Mouse (Mus musculus) hindbrain, embryonic 11.5 days (tissue): ENCODE data around the gene Psmb8. TPM values are rescaled to one million over a fixed set of nuclear protein-coding genes. Genes with fewer than 3 reads are reported as not detected.

Experiments
- ATAC-seq: fragments of 200-750 bp; cut with Nextera tagmentation; 2 replicates; pipeline ENCODE4 v1.8.0; 2017; ENCODE audit warnings: mild to moderate bottlenecking, moderate TSS enrichment, moderate library complexity; ENCODE audit not compliant: low FRiP score
- DNase-seq: peaks from one replicate; pipeline ENCODE4 v3.0.0-alpha.2; 2015; ENCODE audit warnings: low spot score
- H3K27ac ChIP-seq: fragments of 300-500 bp; sonication (generic); 2 replicates; pipeline ENCODE4 v1.5.1; 2014; ENCODE audit warnings: mild to moderate bottlenecking, low read depth, low read length
- H3K27me3 ChIP-seq: fragments of 300-500 bp; sonication (generic); 2 replicates; pipeline ENCODE4 v1.6.1; 2014; ENCODE audit warnings: mild to moderate bottlenecking, low read length, moderate library complexity, mixed read lengths; ENCODE audit not compliant: control insufficient read depth, insufficient read depth
- H3K36me3 ChIP-seq: fragments of 300-500 bp; sonication (generic); 2 replicates; pipeline ENCODE4 v1.6.1; 2014; ENCODE audit warnings: mild to moderate bottlenecking, low read length, moderate library complexity, mixed read lengths; ENCODE audit not compliant: control insufficient read depth, insufficient read depth
- H3K4me1 ChIP-seq: fragments of 300-500 bp; sonication (generic); replicated peaks from 2 replicates; pipeline ENCODE4 v1.6.1; 2014; ENCODE audit warnings: low read length, mixed read lengths; ENCODE audit not compliant: control insufficient read depth, insufficient read depth
- H3K4me2 ChIP-seq: fragments of 300-500 bp; sonication (generic); replicated peaks from 2 replicates; pipeline ENCODE4 v1.6.1; 2014; ENCODE audit warnings: mild to moderate bottlenecking, low read depth, low read length
- H3K4me3 ChIP-seq: fragments of 300-500 bp; sonication (generic); 2 replicates; pipeline ENCODE4 v1.5.1; 2014; ENCODE audit warnings: low read depth, low read length
- H3K9ac ChIP-seq: fragments of 300-500 bp; sonication (generic); 2 replicates; pipeline ENCODE4 v1.6.1; 2014; ENCODE audit warnings: low read depth, low read length
- H3K9me3 ChIP-seq: fragments of 300-500 bp; sonication (generic); 2 replicates; pipeline ENCODE4 v1.6.1; 2016; ENCODE audit warnings: low read length; ENCODE audit not compliant: control insufficient read depth
- WGBS: fragments of 180-500 bp; shearing (Covaris S2); extraction: QIAGEN DNeasy Blood & Tissue Kit; methylation state at CpG from one replicate; pipeline ENCODE4 v1.1.7; 2014; 5-methylcytosine and 5-hydroxymethylcytosine counted together
- polyA plus RNA-seq: library from polyadenylated mRNA; unstranded; fragments of >200 nt; fragmentation: Nextera tagmentation; extraction: Ambion mirVana; gene quantifications from 2 replicates; pipeline ENCODE4 v1.2.1, GENCODE M21; 2014

Gene Psmb8
- polyA plus RNA-seq, 1 experiment from 2014 or later, result 1.3 TPM

DNA sequence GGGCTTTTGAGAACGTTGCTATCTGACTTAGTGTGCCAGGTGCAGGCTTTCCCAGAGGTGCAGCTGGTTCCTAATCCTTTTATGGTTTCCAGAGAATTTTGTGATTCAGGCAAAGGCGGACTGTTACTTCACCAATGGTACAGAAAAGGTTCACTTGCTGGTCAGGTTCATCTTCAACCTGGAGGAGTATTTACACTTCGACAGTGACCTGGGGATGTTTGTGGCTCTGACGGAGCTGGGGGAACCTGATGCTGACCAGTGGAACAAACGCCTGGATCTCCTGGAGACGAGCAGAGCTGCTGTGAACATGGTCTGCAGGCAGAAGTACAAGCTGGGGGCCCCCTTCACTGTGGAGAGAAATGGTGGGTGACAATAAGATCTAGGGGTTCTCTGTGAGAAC lies 43.4 kb downstream of the Psmb8 start:
- Histone ChIP-seq H3K4me3 (no peak overlapping the region), H3K9ac (no peak overlapping the region)
- WGBS, result 85% methylated on average over 6 of the region's 6 CpGs

DNA sequence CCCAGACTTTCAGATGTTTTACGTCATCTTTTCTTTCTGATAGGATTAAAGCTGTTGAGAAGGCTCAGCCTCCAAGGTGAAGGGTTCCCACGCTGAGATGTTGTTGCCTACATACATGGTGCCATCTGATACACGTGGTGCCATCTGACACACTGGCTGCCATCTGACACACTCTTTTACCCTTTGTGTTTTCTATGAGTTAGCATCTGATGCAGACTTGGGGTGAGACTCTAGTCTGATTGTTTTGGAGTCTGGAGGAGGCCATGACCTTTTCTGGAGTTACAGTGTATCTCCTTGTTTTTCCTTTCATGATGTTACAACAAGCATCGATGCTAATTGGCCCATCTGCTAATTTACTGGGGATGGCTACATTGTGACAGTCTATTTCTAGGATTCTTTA lies 47.1 kb downstream of the Psmb8 start:
- DNase-seq, result no peak
- 85% methylated on average over 4 of the region's 4 CpGs for WGBS

More for the DNA sequence above, 43.4 kb downstream of the Psmb8 start:
- H3K27ac ChIP-seq, result no peak overlapping the region
- H3K27me3 ChIP-seq, result no peaks in the 10 kb centered on the region
- no peaks in the 10 kb centered on the region for H3K36me3 ChIP-seq
- no peak for ATAC-seq
- no peak overlapping the region for H3K4me2 ChIP-seq
- H3K4me1 ChIP-seq, result no peaks in the 10 kb centered on the region
- DNase-seq, result no peak
- no peaks in the 10 kb centered on the region for H3K9me3 ChIP-seq

DNA sequence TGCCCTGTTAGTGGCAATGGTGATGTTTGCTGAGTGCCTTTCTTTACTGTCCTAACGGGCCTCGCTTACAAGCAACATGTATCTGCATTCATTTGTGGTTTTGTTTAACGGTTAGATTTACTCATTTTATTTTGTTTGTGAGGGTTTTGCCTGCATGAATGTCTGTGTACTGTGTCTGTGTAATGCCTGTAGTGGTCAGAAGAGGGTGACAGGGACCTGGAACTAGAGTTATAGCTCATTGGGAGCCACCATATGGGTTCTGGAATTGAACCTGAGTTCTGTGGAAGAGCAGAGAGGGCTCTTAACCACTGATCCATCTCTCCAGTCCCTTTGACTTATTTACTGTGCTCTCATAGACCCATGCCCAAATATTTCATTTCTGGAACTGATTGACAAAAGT lies 49.5 kb downstream of the Psmb8 start:
- no peak for ATAC-seq
- DNase-seq, result no peak
- Histone ChIP-seq H3K4me1 (no peaks in the 10 kb centered on the region), H3K9ac (no peak overlapping the region), H3K27me3 (no peaks in the 10 kb centered on the region), H3K4me2 (no peak overlapping the region), H3K9me3 (no peaks in the 10 kb centered on the region), H3K36me3 (no peaks in the 10 kb centered on the region), H3K27ac (no peak overlapping the region), H3K4me3 (no peak overlapping the region)
- 89% methylated on average over 3 of the region's 3 CpGs for WGBS

More for the DNA sequence above, 47.1 kb downstream of the Psmb8 start:
- H3K9me3 ChIP-seq, result no peaks in the 10 kb centered on the region
- H3K9ac ChIP-seq, result no peak overlapping the region
- H3K4me3 ChIP-seq, result no peak overlapping the region
- H3K27me3 ChIP-seq, result no peaks in the 10 kb centered on the region
- no peaks in the 10 kb centered on the region for H3K4me1 ChIP-seq
- H3K4me2 ChIP-seq, result no peak overlapping the region
- no peak overlapping the region for H3K27ac ChIP-seq
- ATAC-seq, result no peak
- no peaks in the 10 kb centered on the region for H3K36me3 ChIP-seq

DNA sequence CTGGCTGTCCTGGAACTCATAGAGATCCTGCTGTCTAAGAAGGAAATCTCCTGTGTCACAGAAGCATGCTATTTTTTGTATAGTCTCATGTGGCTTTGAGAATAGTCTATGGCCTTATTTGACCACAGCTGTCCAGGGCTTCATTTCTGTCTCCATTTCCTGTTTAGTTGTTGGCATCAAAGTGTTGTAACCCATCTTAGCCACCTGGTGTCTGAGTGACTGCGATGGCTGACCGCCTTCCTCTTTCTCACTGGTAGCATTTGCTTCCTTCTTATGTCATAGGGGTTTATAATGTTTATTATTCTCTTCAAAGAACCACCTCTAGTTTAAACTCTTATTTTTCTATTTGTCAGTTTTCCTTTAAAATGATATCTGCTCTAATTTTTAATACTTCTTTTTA lies 51.2 kb downstream of the Psmb8 start:
- no peak for ATAC-seq
- H3K9me3 ChIP-seq, result no peaks in the 10 kb centered on the region
- no peak overlapping the region for H3K4me2 ChIP-seq
- DNase-seq, result no peak
- 82% methylated on average over 2 of the region's 2 CpGs for WGBS
- no peaks in the 10 kb centered on the region for H3K4me1 ChIP-seq
- H3K4me3 ChIP-seq, result no peak overlapping the region
- H3K9ac ChIP-seq, result no peak overlapping the region
- H3K27ac ChIP-seq, result no peak overlapping the region
- H3K27me3 ChIP-seq, result no peaks in the 10 kb centered on the region
- no peaks in the 10 kb centered on the region for H3K36me3 ChIP-seq

DNA sequence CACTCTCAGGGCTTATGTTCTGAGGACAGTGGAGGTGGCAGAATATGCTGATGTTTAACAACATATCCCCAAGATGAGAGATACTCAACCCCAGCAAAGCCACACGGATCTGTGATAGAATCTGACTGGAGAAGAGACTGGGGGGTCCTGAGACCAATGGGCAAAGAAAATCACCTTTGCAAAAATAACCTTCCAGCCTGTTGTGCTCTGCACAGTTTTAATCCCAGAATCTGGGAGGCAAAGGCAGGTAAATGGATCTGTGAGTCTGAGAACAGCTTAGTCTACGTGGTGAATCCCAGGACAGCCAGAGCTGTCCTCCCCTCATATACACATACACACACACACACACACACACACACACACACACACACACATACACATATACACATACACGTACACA lies 51.8 kb downstream of the Psmb8 start:
- Histone ChIP-seq H3K9me3 (no peaks in the 10 kb centered on the region), H3K27me3 (no peaks in the 10 kb centered on the region), H3K36me3 (no peaks in the 10 kb centered on the region), H3K4me3 (no peak overlapping the region), H3K4me1 (no peaks in the 10 kb centered on the region), H3K4me2 (no peak overlapping the region), H3K9ac (no peak overlapping the region), H3K27ac (no peak overlapping the region)
- WGBS, result 49% methylated on average over 3 of the region's 3 CpGs
- ATAC-seq (no peak), DNase-seq (no peak)

DNA sequence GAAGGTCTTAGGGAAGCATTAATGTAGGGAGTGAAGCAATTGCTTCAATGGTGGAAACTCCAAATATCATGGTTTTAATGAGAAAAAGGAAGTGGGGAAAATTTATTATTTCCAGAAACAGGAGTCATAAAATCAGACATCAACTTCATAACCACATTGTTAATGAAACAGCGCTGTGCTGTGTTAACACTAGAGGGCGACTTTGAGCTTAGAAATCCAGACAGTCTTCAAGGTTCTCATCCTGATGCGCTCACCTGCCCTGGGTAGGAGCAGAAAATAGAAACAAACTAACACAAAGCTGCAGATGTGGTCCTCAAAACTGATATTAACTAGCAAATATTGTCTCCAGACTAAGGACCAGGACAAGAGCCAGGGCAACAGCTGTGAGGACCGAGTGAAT lies 52.4 kb downstream of the Psmb8 start:
- Histone ChIP-seq H3K9me3 (no peaks in the 10 kb centered on the region), H3K4me3 (no peak overlapping the region), H3K27me3 (no peaks in the 10 kb centered on the region), H3K4me2 (no peak overlapping the region), H3K36me3 (no peaks in the 10 kb centered on the region), H3K4me1 (no peaks in the 10 kb centered on the region), H3K9ac (no peak overlapping the region), H3K27ac (no peak overlapping the region)
- 22% methylated on average over 4 of the region's 4 CpGs for WGBS
- ATAC-seq (no peak), DNase-seq (peak; percentile 70)

Other genes starting within 250 kb of the Psmb8 start
- 4.8 and 5.3 TPM in 2 replicates for gene B3galt4, start 246.2 kb upstream of the Psmb8 start, polyA plus RNA-seq
- gene Vps52, start 241.9 kb upstream of the Psmb8 start, polyA plus RNA-seq, result 38.2 and 39.4 TPM in 2 replicates
- 1,221 and 1,241 TPM in 2 replicates for gene Rps18, start 241.7 kb upstream of the Psmb8 start, polyA plus RNA-seq
- 18.7 and 19.4 TPM in 2 replicates for gene H2-K1, start 197.4 kb upstream of the Psmb8 start, polyA plus RNA-seq
- gene Ring1, start 173.0 kb upstream of the Psmb8 start, polyA plus RNA-seq, result 5.9 and 6.3 TPM in 2 replicates
- 50.5 and 54.8 TPM in 2 replicates for gene H2-Ke6, start 169.7 kb upstream of the Psmb8 start, polyA plus RNA-seq
- gene Slc39a7, start 166.0 kb upstream of the Psmb8 start, polyA plus RNA-seq, result 75.9 and 80.3 TPM in 2 replicates
- gene Rxrb, start 165.9 kb upstream of the Psmb8 start, polyA plus RNA-seq, result 16.3 and 16.8 TPM in 2 replicates
- gene Col11a2, start 158.3 kb upstream of the Psmb8 start, polyA plus RNA-seq, result 0.91 and 1.4 TPM in 2 replicates
- 0.26 and 0.32 TPM in 2 replicates for gene H2-Oa, start 105.4 kb upstream of the Psmb8 start, polyA plus RNA-seq
- gene H2-DMa, start 78.2 kb upstream of the Psmb8 start, polyA plus RNA-seq, result 8.6 and 13.8 TPM in 2 replicates
- gene Brd2, start 75.1 kb upstream of the Psmb8 start, polyA plus RNA-seq, result 113 and 159 TPM in 2 replicates
- not detected in 2 replicates for gene H2-DMb2, start 54.4 kb upstream of the Psmb8 start, polyA plus RNA-seq
- gene H2-DMb1, start 44.6 kb upstream of the Psmb8 start, polyA plus RNA-seq, result 0.29 and 0.94 TPM in 2 replicates
- gene Tap1, start 10.2 kb upstream of the Psmb8 start, polyA plus RNA-seq, result 1.0 and 1.1 TPM in 2 replicates
- 0.42 and 1.1 TPM in 2 replicates for gene Psmb9, start 10.0 kb upstream of the Psmb8 start, polyA plus RNA-seq
- gene Tap2, start 5.8 kb downstream of the Psmb8 start, polyA plus RNA-seq, result 0.19 and 0.50 TPM in 2 replicates
- not detected in 2 replicates for gene H2-Ob, start 41.2 kb downstream of the Psmb8 start, polyA plus RNA-seq
- gene H2-Ab1, start 60.0 kb downstream of the Psmb8 start, polyA plus RNA-seq, result 2.4 and 3.1 TPM in 2 replicates
- gene H2-Aa, start 90.1 kb downstream of the Psmb8 start, polyA plus RNA-seq, result not detected in 2 replicates
- gene H2-Eb1, start 108.1 kb downstream of the Psmb8 start, polyA plus RNA-seq, result 1.3 and 2.5 TPM in 2 replicates
- gene H2-Eb2, start 127.9 kb downstream of the Psmb8 start, polyA plus RNA-seq, result not detected in 2 replicates
- 0.13 TPM in 1 of 2 replicates, not detected in the other for gene Btnl2, start 157.1 kb downstream of the Psmb8 start, polyA plus RNA-seq
- gene Btnl1, start 179.4 kb downstream of the Psmb8 start, polyA plus RNA-seq, result 0.08 TPM in 1 of 2 replicates, not detected in the other
- gene BC051142, start 201.1 kb downstream of the Psmb8 start, polyA plus RNA-seq, result 2.7 and 4.1 TPM in 2 replicates